Mouse (Mus musculus): ENCODE results near the gene Bfsp1.

DNA sequence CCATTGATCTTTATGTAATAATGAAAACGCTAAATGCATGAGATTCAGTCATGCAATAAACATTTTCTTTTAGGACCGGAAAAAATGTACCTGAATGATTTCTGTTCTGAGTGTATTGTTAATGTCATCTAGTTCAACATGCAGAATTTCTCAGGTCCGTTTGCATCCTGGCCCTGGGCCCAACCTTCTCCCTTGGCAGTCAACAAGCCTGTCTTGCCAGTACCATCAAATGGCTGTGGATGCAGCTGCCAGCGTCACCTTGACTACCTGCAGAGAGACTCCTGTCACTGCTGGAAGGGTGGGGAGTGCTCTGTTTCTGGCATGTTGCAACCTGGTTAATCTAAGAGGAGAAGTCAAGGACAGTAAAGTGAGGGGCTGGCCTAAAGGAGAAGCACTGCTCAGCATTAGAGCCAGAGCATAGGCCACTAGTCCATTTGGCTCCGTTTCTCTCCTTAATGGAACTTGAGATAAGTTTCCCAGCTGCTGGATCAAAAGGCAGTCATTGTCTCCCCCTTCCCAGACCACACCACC is 37.9 kb upstream of the Bfsp1 start:
- no peak for TF ChIP-seq CTCF (conservative IDR thresholded peaks at IDR 0.05; ENCODE audit: low read length)
- TF ChIP-seq NANOG (IDR thresholded peaks at IDR 0.05; ENCODE audit: borderline replicate concordance, low read length): no peak
